Mouse (Mus musculus) megakaryocyte-erythroid progenitor cell, adult 5-6 weeks (primary cell): ENCODE data around the gene Stx11. TPM values are rescaled to one million over a fixed set of nuclear protein-coding genes. Genes with fewer than 3 reads are reported as not detected.

ENCODE experiments used
- ATAC-seq: replicated peaks from 2 replicates; pipeline ENCODE4 v1.8.0; 2016; ENCODE audit warnings: mild to moderate bottlenecking, inconsistent platforms; ENCODE audit not compliant: severe bottlenecking, poor library complexity, low FRiP score, low TSS enrichment
- total RNA-seq, 2 experiments: library from RNA; stranded (forward) in 1 of 2; stranded (reverse) in 1 of 2; fragments of 200-1000, 215-1000 nt in 1 of 2; fragments of >200 nt in 1 of 2; fragmentation: Nextera tagmentation in 1 of 2; gene quantifications; 2 replicates each; pipeline ENCODE4 v1.2.3; 2014 to 2017

Stx11 gene
- total RNA-seq, 2 experiments from 2014 or later: 14.6 to 18.1 TPM

DNA sequence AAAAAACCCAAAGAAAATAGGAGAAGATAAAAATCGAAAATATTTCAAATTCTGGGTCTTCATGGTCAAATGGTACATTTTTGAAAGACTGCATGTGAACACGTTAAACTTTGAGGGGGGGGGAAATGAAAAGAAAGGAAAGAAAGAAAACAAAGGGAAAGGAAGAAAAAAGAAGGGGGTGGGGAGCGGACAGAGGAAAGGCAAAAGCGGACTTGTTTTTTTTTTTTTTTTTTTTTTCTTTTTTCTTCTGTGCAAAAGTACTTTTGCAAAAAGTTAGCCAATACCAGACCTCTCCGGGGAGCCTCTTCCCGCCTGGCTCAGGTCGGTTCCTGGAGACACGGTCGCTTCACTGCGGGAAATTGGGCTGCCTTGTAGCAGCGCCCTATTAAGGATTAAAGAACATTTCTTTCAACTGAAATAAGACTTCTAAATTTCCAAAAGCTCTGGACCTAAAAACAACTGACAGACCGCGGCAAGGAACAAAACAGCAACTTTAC, 42.0 kb downstream of the Stx11 start:
- ATAC-seq: peak; percentile 32

DNA sequence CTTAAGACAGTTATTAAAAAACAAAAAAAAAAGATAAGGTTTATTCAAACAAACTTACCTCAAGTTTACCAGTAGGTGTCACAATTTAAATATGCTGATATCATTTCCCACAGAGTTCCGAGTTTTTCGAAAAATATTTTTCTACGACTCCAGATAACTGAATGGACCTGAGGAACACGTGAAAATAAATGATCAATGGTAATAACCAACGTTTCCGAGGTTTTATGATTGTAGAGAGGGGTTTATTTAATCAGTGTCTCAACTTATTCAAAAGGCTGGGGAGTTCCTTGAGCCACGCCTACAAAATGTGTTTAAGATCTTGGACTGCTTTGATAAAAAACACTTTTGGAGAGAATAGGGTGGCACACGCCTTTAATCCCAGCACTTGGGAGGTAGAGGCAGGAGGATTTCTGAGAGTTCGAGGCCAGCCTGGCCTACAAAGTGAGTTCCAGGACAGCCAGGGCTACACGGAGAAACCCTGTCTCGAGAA, 42.5 kb downstream of the Stx11 start:
- ATAC-seq: peak; percentile 24; the same call in 1 of the 2 replicates

- no peak for ATAC-seq
Observed at GRCm38 (mm10) chr10:12919287-12919686, 44.8 kb downstream of the Stx11 start.

- ATAC-seq: no peak
Observed at GRCm38 (mm10) chr10:12917626-12918025, 46.5 kb downstream of the Stx11 start.

DNA sequence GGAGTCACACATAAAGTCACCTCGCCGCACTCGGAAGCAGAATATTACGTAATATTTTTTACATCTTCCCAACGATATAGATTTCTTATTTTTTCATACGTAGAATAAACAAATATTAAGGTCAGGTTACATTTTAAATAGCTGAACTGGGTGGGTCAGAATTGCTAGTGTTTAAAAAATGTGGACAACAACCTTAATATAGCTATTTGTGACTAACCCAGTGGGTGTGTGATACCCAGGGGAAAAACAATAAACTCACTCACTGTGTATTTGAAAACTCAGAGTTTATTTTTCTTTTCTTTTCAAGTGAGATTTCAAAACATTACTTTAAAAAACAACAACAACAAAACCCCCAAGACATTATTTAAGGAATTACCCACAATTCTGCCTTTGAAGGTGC, 47.7 kb downstream of the Stx11 start:
- ATAC-seq: no peak

GRCm38 (mm10) chr10:12915826-12916225, 48.3 kb downstream of the Stx11 start:
- no peak for ATAC-seq

DNA sequence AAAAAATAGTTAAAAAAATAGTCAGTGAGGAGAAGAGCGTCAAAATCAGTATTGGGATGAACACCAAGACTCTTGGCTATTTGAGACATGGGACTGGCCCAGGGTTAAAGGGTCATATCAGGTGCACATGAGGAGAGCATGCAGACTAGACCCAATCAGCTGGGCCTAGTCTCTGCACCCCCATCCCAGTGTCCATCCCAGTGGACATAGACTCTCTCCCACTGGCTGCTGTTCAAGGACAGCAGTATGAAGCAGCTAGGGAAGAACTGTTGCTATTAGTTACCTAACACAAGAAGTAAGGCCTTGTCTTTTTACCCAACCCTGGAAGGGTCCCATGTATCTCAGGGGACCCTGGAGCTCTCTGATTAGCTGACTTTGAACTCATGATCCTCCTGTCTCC, 49.9 kb downstream of the Stx11 start:
- no peak for ATAC-seq

GRCm38 (mm10) chr10:12911981-12912530, 52.0 kb downstream of the Stx11 start:
- ATAC-seq: peak; percentile 48

DNA sequence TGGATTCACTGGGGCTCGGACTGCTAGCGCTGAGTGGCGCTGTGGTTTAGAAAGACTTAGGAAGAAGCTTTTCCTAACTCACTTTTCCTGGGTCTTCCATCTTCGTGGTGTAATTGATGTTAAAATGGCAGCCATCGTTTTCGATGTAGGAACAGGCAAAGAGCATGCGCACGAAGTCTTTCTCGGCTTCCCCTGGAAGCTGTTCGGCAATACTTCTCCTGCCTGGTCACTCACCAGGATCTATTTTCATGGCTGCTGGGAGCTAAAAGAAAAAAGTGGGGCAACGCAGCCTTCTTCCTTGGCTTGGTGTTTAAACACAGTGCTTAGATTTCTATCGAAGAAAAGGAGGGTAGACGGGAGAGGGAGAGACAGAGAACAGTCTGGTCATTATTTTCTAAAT, 52.6 kb downstream of the Stx11 start:
- no peak for ATAC-seq

- ATAC-seq: no peak
Observed at GRCm38 (mm10) chr10:12909891-12910290, 54.2 kb downstream of the Stx11 start.

- ATAC-seq: no peak
Observed at GRCm38 (mm10) chr10:12909179-12909578, 54.9 kb downstream of the Stx11 start.

- no peak for ATAC-seq
Observed at GRCm38 (mm10) chr10:12904140-12904528, 60.0 kb downstream of the Stx11 start.

- ATAC-seq: peak; percentile 79
Observed at GRCm38 (mm10) chr10:12903440-12904139, 60.5 kb downstream of the Stx11 start.

DNA sequence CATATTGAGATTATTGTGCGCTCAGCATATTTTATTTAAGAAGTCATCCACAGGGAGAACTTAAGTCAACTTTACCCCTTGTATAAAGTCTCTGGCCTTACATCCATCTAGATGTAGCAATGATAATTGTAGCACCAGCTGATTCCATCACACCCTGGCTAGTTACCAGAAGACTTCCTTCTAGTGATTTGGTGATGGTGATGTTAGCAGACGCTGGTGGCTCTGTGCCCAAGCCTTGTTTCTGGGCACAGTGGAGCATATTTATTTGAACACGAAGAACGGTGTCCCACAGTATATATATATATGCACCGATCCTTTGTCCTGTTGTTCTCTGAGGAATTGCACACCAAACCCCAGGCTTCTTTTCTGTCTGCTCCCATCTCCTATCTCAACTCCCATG, 64.2 kb downstream of the Stx11 start:
- ATAC-seq: no peak

- ATAC-seq: no peak
Observed at GRCm38 (mm10) chr10:12893339-12893738, 70.8 kb downstream of the Stx11 start.

DNA sequence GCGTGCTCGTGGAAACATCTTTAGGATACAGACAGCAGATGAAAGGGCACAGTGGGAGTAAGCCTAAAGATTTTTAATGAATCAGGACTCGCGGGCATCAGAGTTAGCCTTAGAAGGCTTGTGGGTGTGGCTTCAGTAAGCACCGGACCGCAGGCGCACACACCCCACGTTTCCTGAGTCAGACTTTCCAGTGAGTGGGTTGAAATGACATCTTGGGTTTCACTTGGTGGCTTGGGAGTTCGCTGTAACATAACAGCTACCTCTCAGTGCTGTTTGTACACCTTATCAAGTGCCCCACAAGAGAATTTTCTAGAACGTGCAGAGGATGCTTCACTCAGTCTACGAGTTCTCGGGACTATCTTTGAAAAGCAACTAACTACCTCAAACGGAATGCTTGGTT, 75.7 kb downstream of the Stx11 start:
- peak; percentile 82 for ATAC-seq

Other genes with a start within 250 kb of the Stx11 start
- 22.7 and 27.6 TPM in 2 replicates for gene Utrn, start 94.9 kb downstream of the Stx11 start, total RNA-seq (2014; fragmentation: Nextera tagmentation)
- 17.9 and 24.2 TPM in 2 replicates for gene Utrn, start 94.9 kb downstream of the Stx11 start, total RNA-seq (2017)
- gene Sf3b5, start 41.0 kb upstream of the Stx11 start, total RNA-seq (2014; fragmentation: Nextera tagmentation): 20.3 and 28.6 TPM in 2 replicates
- gene Sf3b5, start 41.0 kb upstream of the Stx11 start, total RNA-seq (2017): 20.3 and 23.7 TPM in 2 replicates
- not detected in 2 replicates for gene Plagl1, start 96.2 kb upstream of the Stx11 start, total RNA-seq (2014; fragmentation: Nextera tagmentation)
- gene Plagl1, start 96.2 kb upstream of the Stx11 start, total RNA-seq (2017): not detected in 2 replicates
- gene Zc2hc1b, start 213.7 kb upstream of the Stx11 start, total RNA-seq (2014; fragmentation: Nextera tagmentation): not detected in 2 replicates
- not detected in 2 replicates for gene Zc2hc1b, start 213.7 kb upstream of the Stx11 start, total RNA-seq (2017)
- gene Ltv1, start 228.9 kb upstream of the Stx11 start, total RNA-seq (2014; fragmentation: Nextera tagmentation): 51.9 and 55.8 TPM in 2 replicates
- 68.4 and 77.8 TPM in 2 replicates for gene Ltv1, start 228.9 kb upstream of the Stx11 start, total RNA-seq (2017)